ENCODE assay signal across 16 mouse cellular contexts in genomic region chr8:115536001-115536400, GRCm38 (mm10).
DNase-seq lines count a peak whose midpoint lies in the region; ATAC-seq and TF ChIP-seq lines count a peak whose summit lies in the region.
"Had no signal": no experiment of that assay in that cellular context is flagged by ENCODE, and none has a peak within 500 bp of the region (broad histone marks: within the 10 kb centered on the region; RNA-seq: fewer than 3 reads in every experiment).

No protein-coding gene starts in this region.

- in situ Hi-C loops in Patski (cut with MboI; ENCODE audit: low pct_unique_long_range_greater_than_20kb), result loop anchor here (10.0 to 25.0 kb wide), 2 partner anchors 201 to 974 kb away; no protein-coding TSS in a partner anchor

- intact Hi-C loops in left cerebral cortex, postnatal 4 days (cut with DNase I), result no loop called here
- intact Hi-C loops in left cerebral cortex, postnatal 14 days (cut with DNase I), result no loop called here

- POLR2A ChIA-PET in Patski (lab: Charles Lee), result interaction anchor here (1.0 kb wide), 1 partner anchor 14 kb away, joined by 3 read pairs; no protein-coding TSS in a partner anchor

- peak; percentile 13 for ATAC-seq in Patski
- ATAC-seq: intestine, embryonic 16.5 days had no signal

- CTCF ChIA-PET in Patski (lab: Charles Lee), result interaction anchor here (1.9 kb wide), 1 partner anchor 14 kb away, joined by 7 read pairs; no protein-coding TSS in a partner anchor

- no peaks in the 10 kb centered on the region for H3K27me3 ChIP-seq in Patski
- H3K27me3 ChIP-seq: forebrain, embryonic 12.5 days; hindbrain, embryonic 15.5 days had no signal

- no peak for TF ChIP-seq CTCF in Patski (IDR thresholded peaks at IDR 0.05)

- peak; percentile 45 for DNase-seq in gastrocnemius, postnatal 10 days
- DNase-seq in gastrocnemius, adult 8-10 months (ENCODE audit: low spot score in 2 of 2), result no peak
- DNase-seq in left cerebral cortex, postnatal 4 days, result peak; percentile 67
- no peak for DNase-seq in left cerebral cortex, postnatal 14 days (ENCODE audit: low spot score in 2 of 2)
- no peak for DNase-seq in Patski (ENCODE audit: low read depth, low spot score)
- peak; percentile 18 for DNase-seq in cerebellum, adult 9-10 months
- DNase-seq in adrenal gland, adult (ENCODE audit: inconsistent age in 2 of 2, low spot score in 1 of 2), result no peak
- DNase-seq in thymus, postnatal 14 days, result no peak
- DNase-seq: embryo, embryonic 11 days; heart, postnatal 10 days; liver, embryonic 13.5 days; lung, postnatal 4 days; thymus, adult 2 months had no signal

Comparison
In these comparisons a context has a peak if more than half of its experiments do, and no peak if none do; other contexts are left out.
1. DNase-seq: peak in gastrocnemius, postnatal 10 days (single experiment), left cerebral cortex, postnatal 4 days (single experiment) and cerebellum, adult 9-10 months (single experiment); none in gastrocnemius, adult 8-10 months (0 of 2), left cerebral cortex, postnatal 14 days (0 of 2), Patski (single experiment), adrenal gland, adult (0 of 2) and thymus, postnatal 14 days (single experiment).